Mouse (Mus musculus) liver, embryonic 14.5 days (tissue): ENCODE results near the gene Atf7. TPM values are rescaled to one million over a fixed set of nuclear protein-coding genes. Genes with fewer than 3 reads are reported as not detected.

Experiments
- ATAC-seq: fragments of 200-750 bp; cut with Nextera tagmentation; 2 replicates; pipeline ENCODE4 v1.8.0; 2017; ENCODE audit warnings: moderate number of reproducible peaks, mild to moderate bottlenecking, moderate library complexity; ENCODE audit not compliant: insufficient read depth
- DNase-seq, 3 experiments: peaks; one replicate each; pipeline ENCODE4 v3.0.0-alpha.2; 2012 to 2013; ENCODE audit warnings: low read depth in 3 of 3, low spot score in 3 of 3
- H3K27ac ChIP-seq: fragments of 300-500 bp; sonication (generic); 2 replicates; pipeline ENCODE4 v1.5.1; 2014; ENCODE audit warnings: moderate library complexity, mild to moderate bottlenecking, control low read depth, inconsistent platforms
- H3K27me3 ChIP-seq: fragments of 300-500 bp; sonication (generic); 2 replicates; pipeline ENCODE4 v1.6.1; 2014; ENCODE audit warnings: mild to moderate bottlenecking, low read length, moderate library complexity; ENCODE audit not compliant: control insufficient read depth, insufficient read depth
- H3K36me3 ChIP-seq: fragments of 300-500 bp; sonication (generic); replicated peaks from 2 replicates; pipeline ENCODE4 v1.6.1; 2014; ENCODE audit warnings: low read depth; ENCODE audit not compliant: control insufficient read depth, insufficient read depth
- H3K4me1 ChIP-seq, 2 experiments: fragments of 200-500 bp in 1 of 2; fragments of 300-500 bp in 1 of 2; sonication (generic) in 1 of 2; replicated peaks; 2 replicates each; pipeline ENCODE4 v1.6.1; 2012 to 2014; ENCODE audit warnings: antibody characterized with exemption in 1 of 2, inconsistent platforms in 1 of 2, low read length in 1 of 2; ENCODE audit not compliant: control insufficient read depth in 2 of 2, insufficient read depth in 2 of 2
- H3K4me2 ChIP-seq: fragments of 300-500 bp; sonication (generic); 2 replicates; pipeline ENCODE4 v1.6.1; 2014; ENCODE audit warnings: low read depth, mild to moderate bottlenecking, control low read depth, moderate library complexity
- H3K4me3 ChIP-seq, 2 experiments: fragments of 200-500 bp in 1 of 2; fragments of 300-500 bp in 1 of 2; sonication (generic) in 1 of 2; 2 replicates each; pipeline ENCODE4 v1.5.1; 2012 to 2014; ENCODE audit warnings: low read depth in 2 of 2, low read length in 2 of 2, mild to moderate bottlenecking in 2 of 2, control low read depth in 1 of 2, inconsistent platforms in 1 of 2, moderate library complexity in 1 of 2; ENCODE audit not compliant: insufficient read depth in 1 of 2
- H3K9ac ChIP-seq: fragments of 300-500 bp; sonication (generic); replicated peaks from 2 replicates; pipeline ENCODE4 v1.6.1; 2014; ENCODE audit warnings: mild to moderate bottlenecking, control low read depth, moderate library complexity
- H3K9me3 ChIP-seq: fragments of 300-500 bp; sonication (generic); 2 replicates; pipeline ENCODE4 v1.6.1; 2016; ENCODE audit warnings: low read length, mixed read lengths; ENCODE audit not compliant: control insufficient read depth
- CTCF ChIP-seq: IDR thresholded peaks from 2 replicates; pipeline ENCODE4 v1.5.1; 2016; ENCODE audit warnings: antibody characterized with exemption, low read depth, control low read depth
- EP300 ChIP-seq: IDR thresholded peaks from 2 replicates; pipeline ENCODE4 v1.6.1; 2016; ENCODE audit warnings: antibody characterized with exemption, low read depth
- WGBS: fragments of 180-500 bp; shearing (Covaris S2); extraction: QIAGEN DNeasy Blood & Tissue Kit; methylation state at CpG from one replicate; pipeline ENCODE4 v1.1.7; 2014; ENCODE audit not compliant: insufficient replicate concordance; 5-methylcytosine and 5-hydroxymethylcytosine counted together
- polyA plus RNA-seq, 2 experiments: library from polyadenylated mRNA; depleted of rRNA in 1 of 2; stranded (reverse) in 1 of 2; unstranded in 1 of 2; fragments of >200 nt; fragmentation: Nextera tagmentation in 1 of 2; extraction: Ambion mirVana in 1 of 2; gene quantifications; 2 replicates each; pipeline versions ENCODE4 v1.2.1 to v1.2.3; 2012 to 2014

Gene Atf7
- polyA plus RNA-seq, 2 experiments: 7.3 to 12.3 TPM

DNA sequence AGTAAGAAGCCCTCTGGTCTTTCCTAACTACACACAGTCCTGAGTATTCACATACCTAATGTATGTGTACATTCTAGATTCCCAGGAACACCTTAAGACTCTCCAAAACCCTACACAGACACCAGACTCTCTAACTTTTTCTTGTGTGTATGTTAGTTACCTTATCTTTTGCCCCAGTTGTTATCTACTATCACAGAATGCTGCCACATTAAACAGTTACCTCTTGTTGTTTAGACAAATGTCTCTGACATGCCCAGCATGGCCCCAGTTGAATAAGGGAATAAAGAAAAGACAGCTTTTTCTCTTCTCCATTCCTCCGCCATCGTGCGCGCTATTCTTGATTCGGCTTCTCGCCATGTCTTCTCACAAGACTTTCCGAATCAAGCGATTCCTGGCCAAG lies 9.4 kb upstream of the Atf7 start:
- ATAC-seq (no peak), DNase-seq (no peak)
- H3K27ac ChIP-seq: no peak overlapping the region
- no peak overlapping the region for H3K4me2 ChIP-seq
- TF ChIP-seq EP300 (peak; percentile 35; the same call in 1 of the 2 replicates), CTCF (no peak)
- H3K27me3 ChIP-seq: no peaks in the 10 kb centered on the region
- no peaks in the 10 kb centered on the region for H3K9me3 ChIP-seq
- H3K4me3 ChIP-seq: no peak overlapping the region
- H3K9ac ChIP-seq: no peak overlapping the region
- H3K36me3 ChIP-seq: no peaks in the 10 kb centered on the region
- whole genome bisulfite sequencing: 80% methylated on average over 8 of the region's 8 CpGs
- H3K4me1 ChIP-seq: no peaks in the 10 kb centered on the region; a peak in 1 of 4 replicates

GRCm38 (mm10) chr15:102625687-102626055 lies 407 bp upstream of the Atf7 start:
- WGBS: 1% methylated on average over 18 of the region's 18 CpGs
- H3K36me3 ChIP-seq: no peaks in the 10 kb centered on the region
- TF ChIP-seq EP300 (0 out of 2 replicates have a peak, but pooled peaks have one; percentile 3), CTCF (0 out of 2 replicates have a peak, but pooled peaks have one; percentile 11)

GRCm38 (mm10) chr15:102624291-102624969 lies 834 bp downstream of the Atf7 start:
- Histone ChIP-seq H3K27ac (peak overlapping the region; percentile 66), H3K36me3 (no peaks in the 10 kb centered on the region), H3K4me3 (peak overlapping the region; percentile 78 to 96), H3K27me3 (no peaks in the 10 kb centered on the region), H3K9ac (peak overlapping the region; percentile 85), H3K4me2 (peak overlapping the region; percentile 96), H3K9me3 (no peaks in the 10 kb centered on the region), H3K4me1 (peaks cover 11 to 18% of the 10 kb centered on the region in 2 experiments)
- peak; percentile 1; the same call in 1 of the 2 replicates for ATAC-seq
- 3% methylated on average over 17 of the region's 17 CpGs for WGBS
- no peak for TF ChIP-seq CTCF
- TF ChIP-seq EP300: no peak
- DNase-seq: peak in 1 of 3 experiments; percentile 7

More at GRCm38 (mm10) chr15:102625687-102626055, 407 bp upstream of the Atf7 start:
- Histone ChIP-seq H3K9ac (peak overlapping the region; percentile 85), H3K4me2 (peak overlapping the region; percentile 96), H3K27me3 (no peaks in the 10 kb centered on the region), H3K4me3 (peak overlapping the region; percentile 78 to 96), H3K9me3 (no peaks in the 10 kb centered on the region), H3K27ac (peak overlapping the region; percentile 78), H3K4me1 (peaks cover 11 to 18% of the 10 kb centered on the region in 2 experiments)
- ATAC-seq (no peak), DNase-seq (no peak)

DNA sequence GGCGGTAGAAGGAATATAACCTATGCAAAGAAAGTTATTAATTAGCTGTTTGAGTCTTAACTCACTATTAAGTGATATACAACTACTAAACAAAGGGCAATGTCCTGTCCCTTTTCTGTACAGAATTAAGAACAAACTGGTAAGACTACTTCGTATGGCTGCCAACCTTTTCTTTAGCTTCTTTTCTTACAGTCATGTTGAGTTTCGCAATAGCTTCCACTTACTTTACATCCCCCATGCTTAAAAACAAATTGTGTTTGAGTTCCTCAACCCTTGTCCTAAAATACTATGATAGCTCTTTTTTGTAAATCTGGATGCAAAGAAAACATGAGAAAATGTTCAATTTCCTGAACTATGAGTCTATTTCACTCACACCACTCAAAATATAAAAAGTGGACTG lies 2.1 kb downstream of the Atf7 start:
- Histone ChIP-seq H3K4me2 (peak overlapping the region; percentile 96), H3K9me3 (no peaks in the 10 kb centered on the region), H3K4me1 (peaks cover 11 to 18% of the 10 kb centered on the region in 2 experiments), H3K27ac (no peak overlapping the region), H3K27me3 (no peaks in the 10 kb centered on the region), H3K36me3 (no peaks in the 10 kb centered on the region), H3K4me3 (no peak overlapping the region), H3K9ac (no peak overlapping the region)
- TF ChIP-seq CTCF: no peak
- no peak for TF ChIP-seq EP300
- ATAC-seq (no peak), DNase-seq (no peak)
- WGBS: 73% methylated on average over 3 of the region's 3 CpGs

- DNase-seq (no peak), ATAC-seq (no peak)
- H3K4me2 ChIP-seq: no peak overlapping the region
- H3K9ac ChIP-seq: no peak overlapping the region
- TF ChIP-seq EP300: no peak
- no peak for TF ChIP-seq CTCF
- no peak overlapping the region for H3K27ac ChIP-seq
- H3K4me3 ChIP-seq: no peak overlapping the region
- no peaks in the 10 kb centered on the region for H3K36me3 ChIP-seq
- no peaks in the 10 kb centered on the region for H3K27me3 ChIP-seq
- no peaks in the 10 kb centered on the region for H3K9me3 ChIP-seq
- peaks cover 11 to 18% of the 10 kb centered on the region in 2 experiments for H3K4me1 ChIP-seq
These were observed 2.7 kb downstream of the Atf7 start for GRCm38 (mm10) chr15:102622536-102622935.
